Mouse (Mus musculus): ENCODE data around the gene Boc. TPM values are rescaled to one million over a fixed set of nuclear protein-coding genes. Genes with fewer than 3 reads are reported as not detected.

Gene Boc
- total RNA-seq, 2 experiments from 2014 or later, result 19.5 to 23.5 TPM

DNA sequence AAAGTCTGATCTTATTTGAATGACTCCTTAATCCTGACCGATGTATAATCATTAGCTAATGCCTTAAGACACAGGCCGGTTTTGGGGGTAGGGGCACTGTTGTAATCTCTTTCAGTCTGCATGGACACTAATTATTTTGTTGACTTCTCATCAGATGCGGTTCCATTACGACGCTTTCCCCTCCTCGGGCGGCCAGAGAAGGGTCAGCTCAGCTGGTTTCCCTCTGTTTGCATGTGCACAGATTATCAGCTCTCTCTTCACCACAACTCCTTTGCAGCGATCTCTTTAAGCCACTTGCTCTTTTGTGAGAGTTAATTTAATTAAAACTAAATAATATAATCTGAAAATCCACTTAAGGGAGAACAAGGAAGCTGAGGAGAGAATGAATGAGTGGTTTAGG lies 29.0 kb downstream of the Boc start:
- DNase-seq (ENCODE audit: low spot score in 2 of 2), result no peak

DNA sequence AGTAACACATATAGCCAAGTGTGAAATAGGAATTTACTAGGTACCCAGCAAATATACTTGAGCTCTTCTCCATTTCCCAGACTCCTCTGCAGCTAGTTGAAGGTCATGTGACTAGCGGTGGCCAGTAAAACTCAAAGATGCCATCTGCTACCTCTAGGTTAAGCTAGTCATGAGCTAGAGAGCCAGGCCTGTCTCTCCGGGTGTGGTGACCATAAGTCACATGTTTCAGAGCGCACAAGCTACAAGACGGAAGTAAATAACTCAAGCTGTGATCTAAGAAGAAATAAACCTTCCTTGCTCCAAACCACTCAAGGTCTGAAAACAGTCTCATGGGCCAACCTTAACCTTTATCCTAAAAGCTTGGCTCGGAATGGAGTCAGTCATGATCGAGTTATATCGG lies 29.7 kb downstream of the Boc start:
- no peak for DNase-seq (ENCODE audit: low spot score in 2 of 2)

DNA sequence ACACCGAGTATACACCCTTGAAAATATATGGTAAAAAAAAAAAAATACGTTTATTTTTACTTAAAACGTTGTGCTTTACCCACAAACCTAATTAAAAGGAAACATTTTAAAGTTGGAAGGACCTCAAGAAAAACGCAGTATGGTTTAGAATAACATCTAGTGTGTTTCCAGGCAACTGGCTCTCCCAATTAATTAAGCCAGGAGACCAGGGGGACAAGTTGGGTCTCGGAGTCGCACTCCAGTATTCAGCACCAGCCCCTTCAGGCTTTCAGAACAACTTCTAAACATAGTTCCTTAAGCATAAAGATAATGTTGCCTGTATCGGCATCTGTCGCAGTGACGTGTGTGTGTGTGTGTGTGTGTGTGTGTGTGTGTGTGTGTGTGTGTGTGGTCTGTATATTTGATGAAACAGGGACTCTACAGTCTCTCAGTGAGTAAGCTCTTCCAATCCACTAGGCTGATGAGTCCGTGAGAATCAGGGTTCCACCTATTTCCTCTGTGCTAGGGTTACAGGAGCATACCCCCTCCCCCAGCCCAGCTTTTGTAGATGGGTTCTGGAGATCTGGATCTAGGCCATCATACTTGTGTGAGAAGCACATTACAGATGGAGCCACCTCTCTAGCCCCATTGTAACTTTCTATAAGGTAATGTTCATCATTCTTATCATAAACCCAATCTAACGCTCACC lies 31.3 kb downstream of the Boc start:
- DNase-seq (ENCODE audit: low spot score in 2 of 2), result no peak

DNA sequence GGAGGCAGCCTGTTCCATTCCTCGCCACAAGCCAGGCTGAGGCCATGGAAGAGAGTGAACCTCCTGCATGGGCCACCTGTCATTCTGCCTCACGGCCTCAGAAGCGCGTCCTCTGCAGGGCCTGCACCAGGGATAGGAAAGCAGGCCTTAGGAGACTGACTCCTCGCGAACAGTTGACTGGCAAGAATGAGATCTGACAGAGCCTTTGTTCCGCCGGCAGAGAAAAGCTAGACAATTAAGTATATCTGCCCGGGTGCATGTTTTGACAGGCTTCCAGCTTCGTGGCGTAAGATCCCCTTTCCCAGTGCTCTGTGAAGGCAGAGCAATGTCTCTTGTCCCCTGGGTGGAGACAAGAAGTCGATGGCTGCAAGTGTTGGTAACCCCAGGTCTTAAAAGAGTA lies 32.0 kb downstream of the Boc start:
- DNase-seq (ENCODE audit: low spot score in 2 of 2), result no peak

DNA sequence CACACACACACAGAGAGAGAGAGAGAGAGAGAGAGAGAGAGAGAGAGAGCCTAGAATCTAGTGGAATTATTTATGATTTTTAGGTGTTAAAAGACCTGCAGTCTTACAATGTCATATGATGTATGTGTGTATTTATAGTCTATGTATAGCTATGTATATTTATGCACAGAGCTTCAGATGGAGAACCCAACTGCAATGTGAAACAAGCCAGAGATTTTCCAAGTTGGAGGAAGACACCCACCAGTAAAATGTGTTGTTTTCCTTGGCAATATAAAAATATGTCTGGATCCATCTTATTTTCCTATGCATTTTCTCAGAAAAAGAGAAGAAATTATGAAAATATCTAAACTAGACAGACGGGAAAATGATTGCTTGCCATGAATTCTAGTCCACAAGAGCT lies 32.7 kb downstream of the Boc start:
- no peak for DNase-seq (ENCODE audit: low spot score in 2 of 2)

DNA sequence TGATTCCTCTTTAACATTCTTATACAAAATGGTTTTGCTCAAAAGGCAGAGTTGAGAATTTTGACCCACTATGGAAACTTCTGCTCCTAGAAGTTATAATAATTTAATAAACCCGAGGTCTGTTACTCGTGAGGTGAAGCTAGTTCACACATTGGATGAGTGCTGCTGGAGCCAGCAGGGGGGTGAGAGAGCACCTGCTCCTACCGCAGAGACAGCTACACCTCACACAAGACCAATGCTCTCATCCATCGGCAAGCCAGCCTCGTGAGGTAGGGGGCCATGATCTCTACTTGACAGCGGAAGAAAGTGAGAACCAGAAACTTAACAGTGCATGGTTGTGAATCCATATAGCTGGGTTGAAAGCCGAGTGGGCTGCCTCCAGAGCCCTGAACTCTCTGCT lies 35.1 kb downstream of the Boc start:
- no peak for DNase-seq (ENCODE audit: low spot score in 2 of 2)

DNA sequence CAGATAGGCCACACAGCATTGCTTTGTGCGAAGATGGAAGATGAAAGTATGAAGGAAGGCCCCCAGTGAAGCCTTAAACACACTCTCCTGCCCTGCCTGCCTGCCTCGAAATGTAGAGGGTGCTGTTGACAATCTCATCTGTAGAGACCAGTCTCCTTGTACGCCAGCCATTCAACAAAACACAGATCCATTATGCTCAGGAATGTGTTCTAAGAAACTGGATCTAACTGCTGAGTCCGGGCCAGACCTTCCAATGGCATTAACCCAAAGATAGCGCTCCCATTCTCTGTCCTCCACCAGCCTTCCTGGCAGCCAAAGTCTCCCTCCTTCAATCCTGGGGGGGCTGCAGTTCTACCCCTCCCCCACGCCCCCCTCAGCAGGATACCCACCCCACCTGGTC lies 42.2 kb downstream of the Boc start:
- DNase-seq (ENCODE audit: low spot score in 2 of 2), result no peak

DNA sequence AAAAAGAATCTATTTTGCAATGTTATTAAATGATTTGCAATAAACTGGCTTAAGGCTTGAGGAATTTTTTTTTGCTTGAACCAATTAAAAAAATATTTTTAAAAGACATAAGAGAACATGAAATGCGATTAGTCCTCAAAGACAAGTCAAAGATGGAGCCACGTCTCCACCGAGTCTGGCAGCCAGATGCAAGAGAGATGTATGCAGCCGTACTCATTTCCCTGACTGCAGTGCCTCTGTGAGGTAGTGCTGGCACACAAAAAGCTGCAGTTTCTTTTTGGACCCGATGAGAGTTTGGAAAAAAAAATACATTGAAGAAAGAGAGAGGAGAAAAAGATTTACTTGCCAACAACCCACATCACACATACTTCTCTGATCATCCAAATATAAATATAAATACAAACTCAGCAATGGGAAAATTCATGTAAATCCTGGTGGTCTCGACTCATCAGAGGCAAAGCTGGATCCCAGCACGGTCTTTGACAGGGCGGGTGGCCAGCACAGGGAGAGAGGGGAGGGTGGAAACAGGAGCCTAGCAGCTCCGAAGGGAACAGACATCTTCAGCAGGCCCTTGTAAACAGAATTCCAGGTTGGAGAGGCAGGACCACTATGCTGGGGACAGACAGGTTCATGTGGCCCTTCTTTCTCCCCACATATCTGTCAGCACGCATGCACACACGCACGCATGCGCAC lies 48.0 kb downstream of the Boc start:
- no peak for DNase-seq (ENCODE audit: low spot score in 2 of 2)

DNA sequence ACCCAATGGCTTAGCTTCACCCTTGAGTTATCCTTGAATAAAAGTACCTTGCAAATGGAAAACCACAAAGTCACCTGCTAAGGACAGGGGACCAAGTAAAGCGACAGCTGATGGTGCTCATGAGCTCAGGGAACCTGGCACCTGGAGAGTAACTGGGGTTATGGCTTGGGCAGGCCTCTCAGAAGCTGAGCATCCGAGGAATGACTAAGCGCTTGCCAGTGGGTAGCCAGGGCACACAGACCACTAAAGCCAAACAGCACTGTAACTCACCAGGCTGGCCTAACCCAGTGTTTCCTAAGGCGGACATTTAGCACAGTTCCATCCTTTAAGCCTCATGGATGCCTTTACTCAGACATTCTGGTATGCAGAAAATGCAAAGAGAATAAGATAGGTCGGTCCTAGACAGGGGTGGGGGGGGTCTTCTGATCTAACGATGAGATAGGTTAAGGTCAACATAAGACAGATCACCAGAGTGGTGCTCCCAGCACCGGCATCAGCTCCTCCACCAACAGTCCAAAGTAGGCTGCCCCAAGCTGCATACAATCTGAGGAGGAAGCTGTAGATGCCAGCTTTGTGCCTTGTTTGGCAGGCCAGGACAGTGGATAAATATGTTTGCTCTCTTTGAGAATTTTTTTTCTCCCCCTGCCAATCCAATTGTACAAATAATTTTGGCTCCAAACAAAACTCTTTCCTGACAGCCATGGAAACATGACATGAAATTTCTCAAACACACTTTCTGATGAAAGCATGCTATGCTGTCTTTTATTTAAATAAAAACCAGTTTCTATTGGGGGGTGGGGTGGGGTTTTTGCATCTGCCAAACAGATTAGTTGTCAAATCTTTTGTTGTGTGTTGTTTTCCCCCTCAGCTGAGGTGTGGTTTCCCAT lies 49.0 kb downstream of the Boc start:
- DNase-seq (ENCODE audit: low spot score in 2 of 2), result no peak

DNA sequence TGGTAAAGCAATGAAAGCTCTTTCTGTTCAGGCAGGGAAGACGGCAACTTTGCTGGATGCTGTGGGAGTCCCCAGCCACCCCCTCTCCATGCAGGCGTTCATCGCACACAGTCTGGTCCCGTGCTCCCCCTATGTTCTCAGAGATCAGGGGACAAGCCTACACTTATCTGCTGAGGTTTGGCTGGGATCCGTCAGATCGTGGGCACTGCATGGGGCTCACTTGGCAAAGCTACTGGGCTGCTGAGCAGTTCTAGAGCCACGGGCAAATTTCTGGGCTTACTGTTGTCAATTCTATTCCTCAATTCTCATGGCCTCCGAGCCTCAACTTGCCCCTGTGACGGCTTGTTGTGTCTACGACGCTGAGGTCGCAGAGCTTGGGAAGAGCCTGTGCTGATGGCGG lies 49.9 kb downstream of the Boc start:
- DNase-seq (ENCODE audit: low spot score in 2 of 2), result peak; percentile 40 to 62

DNA sequence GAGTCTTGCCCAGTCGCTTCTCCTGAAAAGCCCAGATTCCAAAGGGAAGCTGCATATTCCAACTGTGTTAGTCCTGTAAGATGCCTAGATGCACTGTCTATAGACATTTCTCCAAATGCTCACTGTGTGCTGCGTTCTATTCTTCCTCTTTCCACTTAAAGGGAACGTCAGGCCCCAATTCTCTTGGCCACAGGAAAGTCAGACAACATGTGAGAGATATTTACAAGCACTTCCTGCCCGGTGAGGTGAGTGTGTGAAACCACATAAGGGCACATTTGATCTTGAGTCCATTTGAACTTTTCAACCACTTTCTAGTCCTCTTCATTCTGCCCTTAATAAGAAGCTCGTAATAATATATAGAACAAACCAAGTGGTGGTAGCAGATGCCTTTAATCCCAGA lies 50.7 kb downstream of the Boc start:
- no peak for DNase-seq (ENCODE audit: low spot score in 2 of 2)

DNA sequence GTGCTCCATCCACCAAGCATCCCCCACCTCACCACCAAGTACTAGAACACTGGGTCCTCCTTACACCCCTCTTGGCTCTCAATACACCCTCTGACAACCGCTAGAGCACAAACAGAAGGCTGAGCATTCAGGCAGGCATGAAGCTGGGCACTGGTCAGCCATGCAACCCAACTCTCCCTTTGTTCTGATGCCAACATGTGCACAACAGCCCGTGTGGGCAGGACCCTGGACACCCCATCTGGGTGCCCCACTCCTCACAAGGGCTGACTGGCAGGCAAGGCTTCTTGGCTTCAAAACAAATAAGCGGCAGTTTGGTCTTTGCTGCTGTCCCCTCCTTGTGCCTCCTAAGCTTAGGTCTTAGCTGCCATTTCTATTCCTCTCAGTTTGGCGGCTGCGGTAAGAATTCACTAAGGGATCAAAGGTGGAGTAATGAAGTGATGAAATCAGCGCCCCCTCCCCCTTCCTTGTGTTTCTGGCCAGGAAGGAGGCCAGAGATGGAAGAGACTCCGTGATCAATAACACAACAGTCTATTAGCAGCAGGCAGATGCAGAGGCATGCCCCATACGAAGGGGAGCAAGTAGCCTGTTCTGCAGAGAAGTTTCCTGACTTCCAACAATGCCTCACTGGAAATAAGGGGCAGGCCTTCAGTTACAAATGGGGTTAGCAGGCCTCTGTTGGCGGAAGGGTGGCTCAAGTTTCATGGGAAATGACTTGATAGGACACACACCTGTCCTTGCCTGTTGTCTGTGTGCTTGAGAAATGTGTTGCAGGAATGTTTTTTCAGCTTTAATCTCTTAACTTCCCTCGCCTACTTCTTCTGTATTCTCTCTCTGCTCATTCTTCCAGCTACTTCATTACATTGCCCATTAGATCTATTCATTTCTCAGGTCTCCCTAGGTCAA lies 51.4 kb downstream of the Boc start:
- DNase-seq (ENCODE audit: low spot score in 2 of 2), result no peak

DNA sequence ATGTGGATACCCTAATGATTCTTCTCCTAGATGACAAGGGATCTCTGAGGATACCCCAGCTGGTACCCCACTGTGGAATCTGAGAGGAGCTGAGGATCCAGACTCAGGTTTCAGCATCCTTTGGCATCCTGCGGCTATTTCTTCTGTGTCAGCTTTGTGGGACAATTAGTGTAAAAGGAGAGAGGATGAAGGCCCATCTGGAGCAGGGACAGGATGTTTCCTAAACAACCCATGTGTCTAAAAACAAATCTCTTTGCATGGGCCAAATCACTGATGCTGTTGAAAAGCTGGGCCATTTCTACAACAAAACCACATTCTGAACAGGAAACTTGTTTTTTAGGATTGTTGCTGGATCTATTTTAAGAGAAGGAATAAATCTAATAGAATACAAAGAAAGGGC lies 53.5 kb downstream of the Boc start:
- no peak for DNase-seq (ENCODE audit: low spot score in 2 of 2)

DNA sequence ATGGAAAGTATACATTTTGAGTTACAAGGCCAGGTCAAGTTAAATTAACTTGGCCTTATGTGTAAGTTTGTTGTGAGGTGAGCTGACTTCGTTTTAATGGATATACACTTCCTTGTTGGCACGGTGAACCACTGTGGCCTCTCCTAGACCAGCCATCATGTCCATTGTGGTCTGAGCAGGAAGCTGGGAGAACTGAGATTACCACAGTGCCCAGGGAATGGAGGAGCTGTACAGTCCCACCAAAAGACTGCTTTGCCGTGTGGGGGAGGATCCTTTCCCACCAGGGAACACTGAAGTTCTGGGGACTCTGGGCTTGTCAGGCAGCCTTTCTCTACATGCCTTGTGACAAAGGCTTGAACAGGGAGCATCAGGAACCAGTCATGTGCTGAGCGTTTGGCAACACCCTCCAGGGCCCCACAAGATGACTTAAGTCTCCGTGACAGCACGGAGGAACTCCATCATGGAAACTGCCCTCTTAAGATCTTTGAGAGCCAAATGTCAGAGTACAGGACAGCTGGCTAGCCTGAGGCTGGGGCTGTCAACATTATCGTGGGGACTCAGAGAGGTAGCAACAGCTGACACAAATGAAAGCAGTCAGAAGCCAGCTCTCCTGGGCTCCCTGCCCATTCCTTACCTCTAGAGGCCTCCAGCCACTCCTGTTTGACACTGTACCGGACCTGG lies 55.7 kb downstream of the Boc start:
- DNase-seq (ENCODE audit: low spot score in 2 of 2), result no peak

DNA sequence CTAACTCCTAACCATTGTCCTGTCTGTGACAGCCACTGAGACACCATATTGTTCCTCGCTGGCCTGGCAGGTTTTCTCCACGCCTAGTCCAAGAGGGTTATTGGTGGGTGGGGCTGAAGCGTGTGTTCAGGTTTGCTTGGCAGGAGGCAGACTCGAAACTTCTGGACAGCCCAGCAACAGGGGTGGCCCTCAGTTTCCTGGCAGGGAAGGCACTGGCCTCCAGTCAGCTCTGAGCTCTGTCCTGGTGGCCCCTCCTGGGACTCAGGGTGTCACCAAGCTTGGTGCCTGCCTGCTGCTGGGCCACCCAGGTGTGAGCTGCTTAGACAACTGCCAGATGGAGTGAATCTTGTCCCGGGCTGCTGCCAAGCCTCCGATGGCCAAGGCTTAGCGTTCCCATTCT lies 56.4 kb downstream of the Boc start:
- no peak for DNase-seq (ENCODE audit: low spot score in 2 of 2)

DNA sequence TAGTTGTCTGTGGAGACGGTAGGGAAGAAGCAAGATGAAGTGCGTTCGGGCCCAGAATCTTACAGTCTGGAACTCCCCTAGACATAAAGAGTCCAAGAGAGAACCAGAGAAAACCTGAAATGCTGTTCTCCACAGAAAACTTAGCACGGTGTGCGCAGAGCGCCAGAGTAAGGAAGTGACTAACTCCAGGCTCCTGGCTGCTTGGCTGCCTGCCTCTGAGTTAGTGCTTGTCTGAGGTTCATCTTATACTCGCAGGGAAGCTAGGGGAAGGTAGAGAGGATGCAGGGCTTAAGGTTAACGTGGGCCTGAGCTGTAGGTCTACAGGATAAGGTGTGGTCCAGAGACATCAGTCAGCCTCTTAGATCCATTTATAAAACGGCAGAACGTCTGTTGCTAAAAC lies 56.9 kb downstream of the Boc start:
- DNase-seq (ENCODE audit: low spot score in 2 of 2), result no peak

DNA sequence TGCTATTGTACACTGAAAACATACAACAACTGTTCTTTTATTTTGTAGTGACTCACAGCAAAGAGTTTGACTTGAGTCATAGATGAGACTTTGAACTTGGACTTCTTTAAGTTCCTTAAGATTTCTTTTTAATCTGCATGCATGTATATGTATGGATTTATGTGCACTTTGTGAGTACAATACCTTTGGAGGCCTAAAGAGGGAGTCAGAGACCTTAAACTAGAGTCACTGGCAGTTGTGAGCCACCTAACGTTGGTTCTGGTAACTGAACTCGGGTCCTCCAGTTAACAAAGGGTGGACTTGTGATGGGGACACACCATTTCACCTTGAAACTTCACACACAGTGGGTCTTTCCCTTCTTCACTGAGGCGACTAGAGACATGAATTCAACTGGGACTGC lies 60.2 kb downstream of the Boc start:
- no peak for DNase-seq (ENCODE audit: low spot score in 2 of 2)

DNA sequence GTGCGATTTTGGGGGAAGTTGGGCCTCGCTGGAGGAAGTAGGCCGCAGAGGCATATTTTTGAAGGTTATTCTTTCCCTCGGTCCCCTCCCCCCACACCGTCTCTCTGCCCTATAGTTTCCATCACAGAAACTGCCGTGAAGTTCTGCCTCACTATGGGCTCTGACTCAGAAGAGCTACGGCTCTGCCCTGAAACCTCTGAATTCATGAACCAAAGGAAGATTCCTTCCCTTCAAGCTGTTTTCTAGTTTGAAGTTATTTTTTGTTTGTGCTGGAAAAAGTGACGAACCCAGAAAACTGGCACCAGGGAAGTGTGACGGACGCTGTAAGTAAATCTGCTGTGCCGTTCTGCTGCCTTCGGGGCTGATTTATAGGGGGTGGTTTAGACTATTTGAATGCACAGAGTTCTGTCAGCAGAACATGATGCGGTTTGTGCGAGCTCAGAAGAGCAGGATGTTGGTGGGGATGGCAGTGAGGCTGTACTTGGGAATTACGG lies 61.7 kb downstream of the Boc start:
- no peak for DNase-seq (ENCODE audit: low spot score in 2 of 2)

DNA sequence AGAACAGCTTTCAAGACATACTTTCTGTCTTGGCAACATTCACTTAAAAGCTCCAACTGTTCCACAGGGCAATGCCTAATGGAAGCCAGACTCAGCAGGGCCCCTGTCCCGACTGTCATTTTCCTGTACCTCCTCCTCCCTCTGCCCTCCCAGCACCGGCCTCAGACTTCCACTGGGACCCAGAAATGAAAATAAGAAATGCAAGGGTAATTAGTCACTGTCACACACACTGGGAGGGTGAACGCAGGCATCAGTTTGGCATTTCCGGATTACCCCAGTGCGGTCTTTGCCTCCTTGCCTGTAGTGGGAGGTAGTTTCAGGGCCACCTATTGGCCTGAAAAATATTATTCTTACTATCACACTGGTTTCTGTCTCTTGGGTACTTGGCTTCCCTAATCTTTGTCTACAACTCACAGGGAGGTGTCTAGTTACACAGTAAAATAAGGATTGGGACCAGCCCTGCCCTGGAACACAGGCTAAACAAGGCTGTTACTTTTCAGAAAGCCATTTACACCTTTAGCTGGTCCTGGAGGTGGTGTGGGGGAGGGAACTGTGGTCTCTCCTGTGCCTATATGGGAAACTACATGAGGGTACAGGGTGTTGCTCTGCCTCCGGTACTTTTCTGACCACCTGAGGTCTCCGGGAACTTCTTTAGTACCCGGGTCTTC lies 64.1 kb downstream of the Boc start:
- no peak for DNase-seq (ENCODE audit: low spot score in 2 of 2)

DNA sequence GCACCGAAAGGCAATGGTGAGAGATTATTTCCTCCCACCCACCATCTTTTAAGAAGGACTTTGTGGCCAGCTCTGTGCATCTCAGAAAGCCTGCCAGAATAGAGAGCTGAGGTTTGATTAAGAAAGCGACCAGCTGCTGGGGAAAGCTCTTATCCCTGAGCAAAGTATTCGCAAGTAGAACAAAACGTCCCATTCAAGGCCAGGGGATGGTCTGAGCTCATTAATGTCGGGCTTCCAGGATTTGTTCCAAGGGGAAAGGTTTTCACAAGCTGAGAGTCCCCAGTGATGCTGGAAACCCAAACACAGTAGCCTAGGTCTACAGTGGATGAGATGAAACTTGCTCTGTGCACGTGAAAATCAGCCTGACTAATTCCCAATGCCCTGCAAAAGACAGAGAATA lies 64.8 kb downstream of the Boc start:
- no peak for DNase-seq (ENCODE audit: low spot score in 2 of 2)

Measured in left cerebral cortex, adult 18-20 months (tissue).